9 mouse cellular contexts compared by ENCODE assay signal in the genomic region with DNA sequence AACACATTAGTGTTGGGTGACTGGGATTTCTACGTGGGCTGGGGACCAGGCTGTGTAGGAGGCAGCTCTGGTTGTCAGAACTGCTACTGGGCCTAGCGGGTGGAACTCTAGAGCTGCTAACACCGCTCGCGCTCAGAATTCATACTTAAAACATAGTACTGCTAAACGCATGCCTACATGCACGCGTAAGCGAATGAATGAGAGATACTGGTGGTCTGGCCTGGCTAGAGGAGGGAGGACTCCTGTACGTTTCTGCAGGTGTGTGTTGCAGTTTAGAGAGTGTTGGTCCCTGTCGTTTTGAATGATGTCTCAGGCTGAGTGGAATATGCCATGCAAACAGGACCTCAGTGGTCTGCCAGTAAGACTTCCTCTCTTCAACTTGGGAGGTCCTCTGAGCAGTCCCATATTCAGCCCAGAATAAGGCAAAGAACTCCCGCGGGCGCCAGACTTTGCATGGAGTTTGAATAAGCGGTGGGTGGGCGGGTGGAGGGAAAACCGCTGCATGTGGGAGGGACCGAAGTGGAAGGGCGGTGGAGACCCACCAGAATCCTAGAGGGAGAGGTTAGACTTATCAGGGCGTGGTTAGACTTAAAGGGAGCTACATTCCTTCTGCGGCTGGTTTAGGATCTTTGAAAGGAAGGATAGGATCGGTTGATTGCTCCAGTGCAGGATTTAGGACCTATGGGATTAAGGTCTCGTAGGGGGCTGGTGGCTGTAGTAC. TPM values are rescaled to one million over a fixed set of nuclear protein-coding genes. Genes with fewer than 3 reads are reported as not detected.
DNase-seq lines count a peak whose midpoint lies in the region; ATAC-seq and TF ChIP-seq lines count a peak whose summit lies in the region.
"Had no signal": no experiment of that assay in that cellular context is flagged by ENCODE, and none has a peak within 500 bp of the region (broad histone marks: within the 10 kb centered on the region; RNA-seq: fewer than 3 reads in every experiment).

No protein-coding gene starts in this region.

- no peaks in the 10 kb centered on the region for H3K9me3 ChIP-seq in liver, embryonic 11.5 days (ENCODE audit: control insufficient read depth, low read length)
- H3K9me3 ChIP-seq in embryonic facial prominence, embryonic 15.5 days (replicated peaks): no peaks in the 10 kb centered on the region
- no peaks in the 10 kb centered on the region for H3K9me3 ChIP-seq in limb, embryonic 12.5 days
- no peaks in the 10 kb centered on the region for H3K9me3 ChIP-seq in neural tube, embryonic 15.5 days (replicated peaks)

- H3K4me3 ChIP-seq in liver, embryonic 11.5 days (ENCODE audit: low read depth, low read length): no peak overlapping the region
- H3K4me3 ChIP-seq in embryonic facial prominence, embryonic 15.5 days (replicated peaks): peak overlapping the region; percentile 43
- peak overlapping the region; percentile 46; the same call in 1 of the 2 replicates for H3K4me3 ChIP-seq in limb, embryonic 12.5 days (replicated peaks)
- peak overlapping the region; percentile 45; the same call in 1 of the 2 replicates for H3K4me3 ChIP-seq in neural tube, embryonic 15.5 days (replicated peaks)
- H3K4me3 ChIP-seq in gastrocnemius, adult 2 months: no peak overlapping the region

- no peak for ATAC-seq in liver, embryonic 11.5 days (replicated peaks; ENCODE audit: low FRiP score)
- peak; percentile 69 for ATAC-seq in embryonic facial prominence, embryonic 15.5 days (ENCODE audit: insufficient number of reproducible peaks, low FRiP score, low TSS enrichment, low read depth)
- ATAC-seq in limb, embryonic 12.5 days (ENCODE audit: insufficient number of reproducible peaks, insufficient read depth, low FRiP score, low TSS enrichment, low read depth): no peak; the same call in 1 of the 2 replicates
- no peak for ATAC-seq in neural tube, embryonic 15.5 days (ENCODE audit: low FRiP score)

- 39% methylated on average over 23 of the region's 23 CpGs for WGBS in liver, embryonic 11.5 days
- 30% methylated on average over 23 of the region's 23 CpGs for WGBS in embryonic facial prominence, embryonic 15.5 days
- 34% methylated on average over 23 of the region's 23 CpGs for WGBS in limb, embryonic 12.5 days
- WGBS in neural tube, embryonic 15.5 days: 35% methylated on average over 23 of the region's 23 CpGs

- intact Hi-C loops in gastrocnemius, postnatal 14 days (cut with DNase I; ENCODE audit: low total_unique reads): no loop called here
- intact Hi-C loops in gastrocnemius, adult 2 months (cut with DNase I): no loop called here

- no peak for TF ChIP-seq CTCF in gastrocnemius, adult 2 months (IDR thresholded peaks at IDR 0.05)

- H3K27ac ChIP-seq in liver, embryonic 11.5 days (ENCODE audit: low read depth, low read length): no peak overlapping the region
- no peak overlapping the region for H3K27ac ChIP-seq in embryonic facial prominence, embryonic 15.5 days (replicated peaks)
- no peak overlapping the region for H3K27ac ChIP-seq in limb, embryonic 12.5 days
- H3K27ac ChIP-seq in neural tube, embryonic 15.5 days (replicated peaks): no peak overlapping the region
- H3K27ac ChIP-seq in gastrocnemius, adult 2 months: no peak overlapping the region

- H3K27me3 ChIP-seq in liver, embryonic 11.5 days (replicated peaks; ENCODE audit: control insufficient read depth, insufficient read depth, low read length): peaks cover 53% of the 10 kb centered on the region
- peaks cover 52% of the 10 kb centered on the region for H3K27me3 ChIP-seq in embryonic facial prominence, embryonic 15.5 days
- H3K27me3 ChIP-seq in limb, embryonic 12.5 days: peaks cover 75% of the 10 kb centered on the region
- peaks cover 49% of the 10 kb centered on the region for H3K27me3 ChIP-seq in neural tube, embryonic 15.5 days (replicated peaks)

- H3K4me2 ChIP-seq in liver, embryonic 11.5 days: peak overlapping the region; percentile 85
- H3K4me2 ChIP-seq in embryonic facial prominence, embryonic 15.5 days (replicated peaks): peak overlapping the region; percentile 72
- H3K4me2 ChIP-seq in limb, embryonic 12.5 days: peak overlapping the region; percentile 71
- H3K4me2 ChIP-seq in neural tube, embryonic 15.5 days: peak overlapping the region; percentile 90

- no peaks in the 10 kb centered on the region for H3K36me3 ChIP-seq in liver, embryonic 11.5 days (ENCODE audit: control insufficient read depth, insufficient read depth, low read length)
- H3K36me3 ChIP-seq in embryonic facial prominence, embryonic 15.5 days: no peaks in the 10 kb centered on the region
- H3K36me3 ChIP-seq in limb, embryonic 12.5 days: no peaks in the 10 kb centered on the region
- no peaks in the 10 kb centered on the region for H3K36me3 ChIP-seq in neural tube, embryonic 15.5 days

- no peak for DNase-seq in liver, embryonic 11.5 days (ENCODE audit: low spot score)
- no peak for DNase-seq in liver
- no peak for DNase-seq in ovary, postnatal 14 days (ENCODE audit: low spot score)
- no peak for DNase-seq in gastrocnemius, postnatal 14 days
- DNase-seq in gastrocnemius, adult 2 months: no peak
- DNase-seq: lung, adult 18-20 months had no signal

- no peak overlapping the region for H3K9ac ChIP-seq in liver, embryonic 11.5 days (ENCODE audit: low read depth, low read length)
- H3K9ac ChIP-seq in embryonic facial prominence, embryonic 15.5 days: no peak overlapping the region
- no peak overlapping the region for H3K9ac ChIP-seq in limb, embryonic 12.5 days (replicated peaks)
- H3K9ac ChIP-seq in neural tube, embryonic 15.5 days (replicated peaks): no peak overlapping the region

- peaks cover 3% of the 10 kb centered on the region for H3K4me1 ChIP-seq in liver, embryonic 11.5 days (replicated peaks; ENCODE audit: control insufficient read depth, insufficient read depth, low read length)
- peaks cover 20% of the 10 kb centered on the region for H3K4me1 ChIP-seq in embryonic facial prominence, embryonic 15.5 days
- H3K4me1 ChIP-seq in limb, embryonic 12.5 days (replicated peaks): peaks cover 18% of the 10 kb centered on the region
- H3K4me1 ChIP-seq in neural tube, embryonic 15.5 days: peaks cover 17% of the 10 kb centered on the region

RNA-seq across cellular contexts. Expression of a gene that starts 1.1 kb away (rescaled TPM):
- polyA plus RNA-seq in liver, embryonic 11.5 days (2014; fragmentation: Nextera tagmentation; extraction: Ambion mirVana): 5.1 and 5.2 TPM in 2 replicates
- 10.2 and 11.8 TPM in 2 replicates for polyA plus RNA-seq in embryonic facial prominence, embryonic 15.5 days (2015; fragmentation: Nextera tagmentation; extraction: Ambion mirVana)
- polyA plus RNA-seq in limb, embryonic 12.5 days (2016; fragmentation: Nextera tagmentation; extraction: Ambion mirVana): 2.9 and 3.9 TPM in 2 replicates
- 3.2 and 4.0 TPM in 2 replicates for polyA plus RNA-seq in neural tube, embryonic 15.5 days (2015; fragmentation: Nextera tagmentation; extraction: Ambion mirVana)
- total RNA-seq in gastrocnemius, postnatal 14 days (2021): under 1 TPM; 0.60 to 0.76 TPM
- under 1 TPM; 0.20 to 0.45 TPM for total RNA-seq in gastrocnemius, adult 2 months (2021)

RNA-seq across cellular contexts. Expression of a gene that starts 41.5 kb away (rescaled TPM):
- 1.5 and 2.0 TPM in 2 replicates for polyA plus RNA-seq in liver, embryonic 11.5 days (2014; fragmentation: Nextera tagmentation; extraction: Ambion mirVana)
- 2.4 and 3.0 TPM in 2 replicates for polyA plus RNA-seq in embryonic facial prominence, embryonic 15.5 days (2015; fragmentation: Nextera tagmentation; extraction: Ambion mirVana)
- 2.5 and 3.0 TPM in 2 replicates for polyA plus RNA-seq in limb, embryonic 12.5 days (2016; fragmentation: Nextera tagmentation; extraction: Ambion mirVana)
- polyA plus RNA-seq in neural tube, embryonic 15.5 days (2015; fragmentation: Nextera tagmentation; extraction: Ambion mirVana): 1.3 and 1.4 TPM in 2 replicates
- total RNA-seq in gastrocnemius, postnatal 14 days (2021): 1 to 10 TPM; 5.9 to 9.1 TPM
- 1 to 10 TPM; 4.5 to 6.9 TPM for total RNA-seq in gastrocnemius, adult 2 months (2021)

RNA-seq across cellular contexts. Expression of a gene that starts 53.9 kb away (rescaled TPM):
- 65.4 and 71.4 TPM in 2 replicates for polyA plus RNA-seq in liver, embryonic 11.5 days (2014; fragmentation: Nextera tagmentation; extraction: Ambion mirVana)
- 83.9 and 99.6 TPM in 2 replicates for polyA plus RNA-seq in embryonic facial prominence, embryonic 15.5 days (2015; fragmentation: Nextera tagmentation; extraction: Ambion mirVana)
- 86.3 and 89.5 TPM in 2 replicates for polyA plus RNA-seq in limb, embryonic 12.5 days (2016; fragmentation: Nextera tagmentation; extraction: Ambion mirVana)
- polyA plus RNA-seq in neural tube, embryonic 15.5 days (2015; fragmentation: Nextera tagmentation; extraction: Ambion mirVana): 83.0 and 83.7 TPM in 2 replicates
- 10 to 100 TPM; 38.2 to 41.7 TPM for total RNA-seq in gastrocnemius, postnatal 14 days (2021)
- 10 to 100 TPM; 30.6 to 41.1 TPM for total RNA-seq in gastrocnemius, adult 2 months (2021)

Comparison
In these comparisons a context has a peak if more than half of its experiments do, and no peak if none do; other contexts are left out.
1. H3K4me3 ChIP-seq: peak in embryonic facial prominence, embryonic 15.5 days (single experiment), limb, embryonic 12.5 days (single experiment) and neural tube, embryonic 15.5 days (single experiment); none in liver, embryonic 11.5 days (single experiment) and gastrocnemius, adult 2 months (single experiment).
2. Peak in every context shown above with its lines, with median percentiles within 50 percentile points of each other: H3K4me2 ChIP-seq.